Mouse (Mus musculus) erythroblast, embryonic 14.5 days (primary cell): ENCODE data around the gene Bmp2k. TPM values are rescaled to one million over a fixed set of nuclear protein-coding genes. Genes with fewer than 3 reads are reported as not detected.

Source experiments
- H3K27me3 ChIP-seq: 2 replicates; pipeline ENCODE4 v1.6.1; 2012; ENCODE audit warnings: inconsistent platforms; ENCODE audit not compliant: control insufficient read depth
- H3K36me3 ChIP-seq: 2 replicates; pipeline ENCODE4 v1.6.1; 2012; ENCODE audit warnings: mild to moderate bottlenecking, inconsistent platforms; ENCODE audit not compliant: control insufficient read depth
- H3K4me1 ChIP-seq: 2 replicates; pipeline ENCODE4 v1.6.1; 2012; ENCODE audit warnings: inconsistent platforms; ENCODE audit not compliant: control insufficient read depth
- H3K4me3 ChIP-seq: replicated peaks from 2 replicates; pipeline ENCODE3; 2012; ENCODE audit warnings: moderate library complexity, mild to moderate bottlenecking, inconsistent platforms
- H3K9me3 ChIP-seq: 2 replicates; pipeline ENCODE4 v1.6.1; 2012; ENCODE audit warnings: low read length, inconsistent platforms, mixed read lengths; ENCODE audit not compliant: control insufficient read depth
- GATA1 ChIP-seq: IDR thresholded peaks from 2 replicates; pipeline ENCODE4 v1.6.1; 2012; ENCODE audit warnings: low read length, inconsistent platforms, mixed read lengths
- TAL1 ChIP-seq: IDR thresholded peaks from 3 replicates; pipeline ENCODE4 v1.6.1; 2012; ENCODE audit warnings: low read length, inconsistent platforms, mixed read lengths
- polyA plus RNA-seq: library from polyadenylated mRNA; stranded (reverse); fragments of >175 nt; gene quantifications from 2 replicates; pipeline ENCODE4 v1.2.3, GENCODE M21; 2012

Gene Bmp2k
- polyA plus RNA-seq, 1 experiment, result 2.5 TPM

- Histone ChIP-seq H3K27me3 (no peaks in the 10 kb centered on the region), H3K4me1 (peaks cover 40% of the 10 kb centered on the region), H3K9me3 (no peaks in the 10 kb centered on the region), H3K36me3 (no peaks in the 10 kb centered on the region), H3K4me3 (no peak overlapping the region)
- TF ChIP-seq TAL1 (no peak), GATA1 (no peak)
Observed at GRCm38 (mm10) chr5:96961122-96961521, 36.4 kb upstream of the Bmp2k start.

GRCm38 (mm10) chr5:96961852-96962251, 35.6 kb upstream of the Bmp2k start:
- Histone ChIP-seq H3K27me3 (no peaks in the 10 kb centered on the region), H3K4me3 (no peak overlapping the region), H3K36me3 (no peaks in the 10 kb centered on the region), H3K4me1 (peaks cover 36% of the 10 kb centered on the region), H3K9me3 (no peaks in the 10 kb centered on the region)
- no peak for TF ChIP-seq GATA1
- TF ChIP-seq TAL1, result no peak

GRCm38 (mm10) chr5:96962252-96962933, 35.1 kb upstream of the Bmp2k start:
- Histone ChIP-seq H3K4me3 (no peak overlapping the region), H3K4me1 (peaks cover 31% of the 10 kb centered on the region), H3K9me3 (no peaks in the 10 kb centered on the region), H3K27me3 (no peaks in the 10 kb centered on the region), H3K36me3 (no peaks in the 10 kb centered on the region)
- TF ChIP-seq GATA1 (no peak), TAL1 (no peak)

- no peak for TF ChIP-seq GATA1
- no peak for TF ChIP-seq TAL1
- no peaks in the 10 kb centered on the region for H3K9me3 ChIP-seq
- no peaks in the 10 kb centered on the region for H3K36me3 ChIP-seq
- peaks cover 31% of the 10 kb centered on the region for H3K4me1 ChIP-seq
- H3K4me3 ChIP-seq, result no peak overlapping the region
- H3K27me3 ChIP-seq, result no peaks in the 10 kb centered on the region
Observed at GRCm38 (mm10) chr5:96962934-96963301, 34.6 kb upstream of the Bmp2k start.

- no peak for TF ChIP-seq GATA1
- TF ChIP-seq TAL1, result no peak
- no peak overlapping the region for H3K4me3 ChIP-seq
- H3K36me3 ChIP-seq, result no peaks in the 10 kb centered on the region
- no peaks in the 10 kb centered on the region for H3K9me3 ChIP-seq
- H3K4me1 ChIP-seq, result peaks cover 41% of the 10 kb centered on the region
- no peaks in the 10 kb centered on the region for H3K27me3 ChIP-seq
Observed at GRCm38 (mm10) chr5:96964062-96965028, 33.1 kb upstream of the Bmp2k start.

- H3K27me3 ChIP-seq, result no peaks in the 10 kb centered on the region
- peaks cover 43% of the 10 kb centered on the region for H3K4me1 ChIP-seq
- H3K9me3 ChIP-seq, result no peaks in the 10 kb centered on the region
- no peak overlapping the region for H3K4me3 ChIP-seq
- TF ChIP-seq GATA1 (no peak), TAL1 (no peak)
- H3K36me3 ChIP-seq, result no peaks in the 10 kb centered on the region
Observed at GRCm38 (mm10) chr5:96965029-96965403, 32.5 kb upstream of the Bmp2k start.

- H3K4me3 ChIP-seq, result no peak overlapping the region
- H3K4me1 ChIP-seq, result peaks cover 46% of the 10 kb centered on the region
- H3K9me3 ChIP-seq, result no peaks in the 10 kb centered on the region
- no peak for TF ChIP-seq TAL1
- no peak for TF ChIP-seq GATA1
- H3K36me3 ChIP-seq, result no peaks in the 10 kb centered on the region
- no peaks in the 10 kb centered on the region for H3K27me3 ChIP-seq
Observed at GRCm38 (mm10) chr5:96965503-96965902, 32.0 kb upstream of the Bmp2k start.

- TF ChIP-seq GATA1 (peak; percentile 47; the same call in 1 of the 2 replicates), TAL1 (no peak)
- no peak overlapping the region for H3K4me3 ChIP-seq
- H3K4me1 ChIP-seq, result peaks cover 62% of the 10 kb centered on the region
- no peaks in the 10 kb centered on the region for H3K27me3 ChIP-seq
- H3K9me3 ChIP-seq, result peaks cover 4% of the 10 kb centered on the region
- no peaks in the 10 kb centered on the region; the same call in 1 of the 2 replicates for H3K36me3 ChIP-seq
Observed at GRCm38 (mm10) chr5:96968628-96969027, 28.9 kb upstream of the Bmp2k start.

GRCm38 (mm10) chr5:96969032-96969431, 28.5 kb upstream of the Bmp2k start:
- H3K9me3 ChIP-seq, result peaks cover 4% of the 10 kb centered on the region
- H3K4me1 ChIP-seq, result peaks cover 66% of the 10 kb centered on the region
- no peaks in the 10 kb centered on the region; the same call in 1 of the 2 replicates for H3K36me3 ChIP-seq
- TF ChIP-seq GATA1, result no peak
- TF ChIP-seq TAL1, result no peak
- H3K27me3 ChIP-seq, result no peaks in the 10 kb centered on the region
- no peak overlapping the region for H3K4me3 ChIP-seq
